Mouse (Mus musculus): ENCODE data around the gene Dapl1. TPM values are rescaled to one million over a fixed set of nuclear protein-coding genes. Genes with fewer than 3 reads are reported as not detected.

The Dapl1 gene
- polyA plus RNA-seq, 1 experiment from 2014 or later = 5.4 TPM

GRCm38 (mm10) chr2:59488235-59488634, 3.8 kb downstream of the Dapl1 start:
- WGBS = 51% methylated on average over 2 of the region's 2 CpGs
- Histone ChIP-seq H3K4me2 (ENCODE audit: low read depth, low read length) (no peak overlapping the region), H3K27ac (ENCODE audit: low read length) (no peak overlapping the region), H3K9ac (ENCODE audit: low read length) (no peak overlapping the region), H3K36me3 (ENCODE audit: control insufficient read depth, insufficient read depth, low read length) (no peaks in the 10 kb centered on the region), H3K4me3 (ENCODE audit: low read length) (no peak overlapping the region), H3K27me3 (ENCODE audit: control insufficient read depth, insufficient read depth, low read depth, low read length) (no peaks in the 10 kb centered on the region), H3K9me3 (ENCODE audit: control insufficient read depth, low read length) (no peaks in the 10 kb centered on the region), H3K4me1 (replicated peaks; ENCODE audit: control insufficient read depth, insufficient read depth, low read length) (peaks cover 8% of the 10 kb centered on the region; the same call in 1 of the 2 replicates)
- no peak for ATAC-seq (ENCODE audit: low read depth)

GRCm38 (mm10) chr2:59490353-59490752, 5.9 kb downstream of the Dapl1 start:
- peaks cover 14% of the 10 kb centered on the region for H3K4me1 ChIP-seq (replicated peaks; ENCODE audit: control insufficient read depth, insufficient read depth, low read length)
- no peaks in the 10 kb centered on the region for H3K27me3 ChIP-seq (ENCODE audit: control insufficient read depth, insufficient read depth, low read depth, low read length)
- no peak for ATAC-seq (ENCODE audit: low read depth)
- H3K36me3 ChIP-seq (ENCODE audit: control insufficient read depth, insufficient read depth, low read length) = no peaks in the 10 kb centered on the region
- no peak overlapping the region for H3K4me3 ChIP-seq (ENCODE audit: low read length)
- no peak overlapping the region for H3K9ac ChIP-seq (ENCODE audit: low read length)
- 76% methylated on average over 7 of the region's 7 CpGs for WGBS
- no peak overlapping the region for H3K4me2 ChIP-seq (ENCODE audit: low read depth, low read length)
- no peak overlapping the region for H3K27ac ChIP-seq (ENCODE audit: low read length)
- no peaks in the 10 kb centered on the region for H3K9me3 ChIP-seq (ENCODE audit: control insufficient read depth, low read length)

GRCm38 (mm10) chr2:59493445-59494085, 9.1 kb downstream of the Dapl1 start:
- no peak overlapping the region for H3K4me3 ChIP-seq (ENCODE audit: low read length)
- H3K36me3 ChIP-seq (ENCODE audit: control insufficient read depth, insufficient read depth, low read length) = no peaks in the 10 kb centered on the region
- ATAC-seq (ENCODE audit: low read depth) = no peak
- H3K9ac ChIP-seq (ENCODE audit: low read length) = no peak overlapping the region
- H3K4me1 ChIP-seq (replicated peaks; ENCODE audit: control insufficient read depth, insufficient read depth, low read length) = peaks cover 11% of the 10 kb centered on the region
- H3K27ac ChIP-seq (ENCODE audit: low read length) = no peak overlapping the region
- WGBS = 21% methylated on average over 13 of the region's 13 CpGs
- H3K9me3 ChIP-seq (ENCODE audit: control insufficient read depth, low read length) = no peaks in the 10 kb centered on the region
- no peaks in the 10 kb centered on the region for H3K27me3 ChIP-seq (ENCODE audit: control insufficient read depth, insufficient read depth, low read depth, low read length)
- peak overlapping the region; percentile 6; the same call in 1 of the 2 replicates for H3K4me2 ChIP-seq (ENCODE audit: low read depth, low read length)

- Histone ChIP-seq H3K9ac (ENCODE audit: low read length) (no peak overlapping the region), H3K4me1 (replicated peaks; ENCODE audit: control insufficient read depth, insufficient read depth, low read length) (peaks cover 5% of the 10 kb centered on the region), H3K36me3 (ENCODE audit: control insufficient read depth, insufficient read depth, low read length) (no peaks in the 10 kb centered on the region), H3K27ac (ENCODE audit: low read length) (no peak overlapping the region), H3K4me3 (ENCODE audit: low read length) (no peak overlapping the region), H3K9me3 (ENCODE audit: control insufficient read depth, low read length) (no peaks in the 10 kb centered on the region), H3K27me3 (ENCODE audit: control insufficient read depth, insufficient read depth, low read depth, low read length) (no peaks in the 10 kb centered on the region), H3K4me2 (ENCODE audit: low read depth, low read length) (no peak overlapping the region)
- ATAC-seq (ENCODE audit: low read depth) = no peak
- 69% methylated on average over 8 of the region's 8 CpGs for WGBS
These were observed 14.7 kb downstream of the Dapl1 start for GRCm38 (mm10) chr2:59499146-59499545.

GRCm38 (mm10) chr2:59499717-59500116, 15.3 kb downstream of the Dapl1 start:
- 88% methylated on average over 2 of the region's 2 CpGs for WGBS

GRCm38 (mm10) chr2:59509061-59509460, 24.6 kb downstream of the Dapl1 start:
- Histone ChIP-seq H3K4me3 (ENCODE audit: low read length) (no peak overlapping the region), H3K4me1 (replicated peaks; ENCODE audit: control insufficient read depth, insufficient read depth, low read length) (peaks cover 3% of the 10 kb centered on the region; the same call in 1 of the 2 replicates), H3K27ac (ENCODE audit: low read length) (no peak overlapping the region), H3K36me3 (ENCODE audit: control insufficient read depth, insufficient read depth, low read length) (no peaks in the 10 kb centered on the region), H3K9me3 (ENCODE audit: control insufficient read depth, low read length) (no peaks in the 10 kb centered on the region), H3K27me3 (ENCODE audit: control insufficient read depth, insufficient read depth, low read depth, low read length) (no peaks in the 10 kb centered on the region), H3K9ac (ENCODE audit: low read length) (no peak overlapping the region), H3K4me2 (ENCODE audit: low read depth, low read length) (no peak overlapping the region)
- ATAC-seq (ENCODE audit: low read depth) = no peak
- WGBS = 76% methylated on average over 4 of the region's 4 CpGs

More at GRCm38 (mm10) chr2:59499717-59500116, 15.3 kb downstream of the Dapl1 start:
- Histone ChIP-seq H3K4me2 (ENCODE audit: low read depth, low read length) (no peak overlapping the region), H3K4me3 (ENCODE audit: low read length) (no peak overlapping the region), H3K9ac (ENCODE audit: low read length) (no peak overlapping the region), H3K36me3 (ENCODE audit: control insufficient read depth, insufficient read depth, low read length) (no peaks in the 10 kb centered on the region), H3K27me3 (ENCODE audit: control insufficient read depth, insufficient read depth, low read depth, low read length) (no peaks in the 10 kb centered on the region), H3K9me3 (ENCODE audit: control insufficient read depth, low read length) (no peaks in the 10 kb centered on the region), H3K27ac (ENCODE audit: low read length) (no peak overlapping the region), H3K4me1 (replicated peaks; ENCODE audit: control insufficient read depth, insufficient read depth, low read length) (peaks cover 5% of the 10 kb centered on the region; the same call in 1 of the 2 replicates)
- no peak for ATAC-seq (ENCODE audit: low read depth)

GRCm38 (mm10) chr2:59510416-59510815, 26.0 kb downstream of the Dapl1 start:
- peaks cover 3% of the 10 kb centered on the region; the same call in 1 of the 2 replicates for H3K4me1 ChIP-seq (replicated peaks; ENCODE audit: control insufficient read depth, insufficient read depth, low read length)
- H3K27me3 ChIP-seq (ENCODE audit: control insufficient read depth, insufficient read depth, low read depth, low read length) = no peaks in the 10 kb centered on the region
- 38% methylated on average over 9 of the region's 9 CpGs for WGBS
- no peak overlapping the region for H3K9ac ChIP-seq (ENCODE audit: low read length)
- H3K27ac ChIP-seq (ENCODE audit: low read length) = no peak overlapping the region
- 0 out of 2 replicates have a peak, but pooled peaks have one; percentile 36 for ATAC-seq (ENCODE audit: low read depth)
- no peak overlapping the region for H3K4me2 ChIP-seq (ENCODE audit: low read depth, low read length)
- no peak overlapping the region for H3K4me3 ChIP-seq (ENCODE audit: low read length)
- H3K9me3 ChIP-seq (ENCODE audit: control insufficient read depth, low read length) = no peaks in the 10 kb centered on the region
- no peaks in the 10 kb centered on the region for H3K36me3 ChIP-seq (ENCODE audit: control insufficient read depth, insufficient read depth, low read length)

- no peaks in the 10 kb centered on the region for H3K9me3 ChIP-seq (ENCODE audit: control insufficient read depth, low read length)
- H3K4me1 ChIP-seq (replicated peaks; ENCODE audit: control insufficient read depth, insufficient read depth, low read length) = peaks cover 3% of the 10 kb centered on the region; the same call in 1 of the 2 replicates
- no peak for ATAC-seq (ENCODE audit: low read depth)
- 53% methylated on average over 6 of the region's 6 CpGs for WGBS
- H3K4me2 ChIP-seq (ENCODE audit: low read depth, low read length) = no peak overlapping the region
- H3K27ac ChIP-seq (ENCODE audit: low read length) = no peak overlapping the region
- H3K9ac ChIP-seq (ENCODE audit: low read length) = no peak overlapping the region
- H3K36me3 ChIP-seq (ENCODE audit: control insufficient read depth, insufficient read depth, low read length) = no peaks in the 10 kb centered on the region
- H3K27me3 ChIP-seq (ENCODE audit: control insufficient read depth, insufficient read depth, low read depth, low read length) = no peaks in the 10 kb centered on the region
- H3K4me3 ChIP-seq (ENCODE audit: low read length) = no peak overlapping the region
These were observed 26.4 kb downstream of the Dapl1 start for GRCm38 (mm10) chr2:59510882-59511281.

GRCm38 (mm10) chr2:59520663-59521062, 36.2 kb downstream of the Dapl1 start:
- H3K9me3 ChIP-seq (ENCODE audit: control insufficient read depth, low read length) = no peaks in the 10 kb centered on the region
- no peak overlapping the region for H3K4me3 ChIP-seq (ENCODE audit: low read length)
- H3K4me1 ChIP-seq (replicated peaks; ENCODE audit: control insufficient read depth, insufficient read depth, low read length) = peaks cover 5% of the 10 kb centered on the region
- H3K27me3 ChIP-seq (ENCODE audit: control insufficient read depth, insufficient read depth, low read depth, low read length) = no peaks in the 10 kb centered on the region
- no peak for ATAC-seq (ENCODE audit: low read depth)
- H3K27ac ChIP-seq (ENCODE audit: low read length) = no peak overlapping the region
- no peaks in the 10 kb centered on the region for H3K36me3 ChIP-seq (ENCODE audit: control insufficient read depth, insufficient read depth, low read length)
- no peak overlapping the region for H3K9ac ChIP-seq (ENCODE audit: low read length)
- WGBS = 88% methylated on average over 10 of the region's 10 CpGs
- H3K4me2 ChIP-seq (ENCODE audit: low read depth, low read length) = no peak overlapping the region

All from lung, embryonic 16.5 days (tissue).